Mouse (Mus musculus): ENCODE data around the gene Cit.

DNA sequence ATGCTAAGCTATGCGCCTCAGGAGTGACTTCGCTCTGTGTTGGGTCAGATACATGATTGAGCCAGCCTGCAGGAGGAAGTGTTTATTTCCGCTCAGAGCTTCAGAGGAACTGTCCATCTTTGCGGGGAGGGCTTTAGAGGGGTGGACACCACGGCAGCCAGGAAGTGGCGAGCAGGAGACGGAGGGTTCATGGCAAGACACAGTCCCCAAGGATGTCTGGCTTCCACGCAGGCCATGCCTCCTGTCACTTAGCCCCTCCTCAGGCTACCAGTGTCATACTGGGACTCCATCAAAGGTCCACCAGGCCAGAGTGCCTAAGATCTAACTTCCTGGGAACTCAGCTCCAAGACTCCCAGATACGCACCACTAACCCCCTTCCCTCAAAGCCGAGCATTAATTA is 132.7 kb downstream of the Cit start:
- TF ChIP-seq CTCF (IDR thresholded peaks at IDR 0.05; ENCODE audit: control insufficient read depth, insufficient read depth, insufficient replicate concordance, low read depth, low read length), result no peak
- TF ChIP-seq POLR2A (IDR thresholded peaks at IDR 0.05; ENCODE audit: control insufficient read depth, low read depth, low read length), result no peak

All from testis, adult 2 months (tissue).